Mouse (Mus musculus): ENCODE measurements around the gene Mnat1. TPM values are rescaled to one million over a fixed set of nuclear protein-coding genes. Genes with fewer than 3 reads are reported as not detected.
"Not testable (repeated sequence)": the region's sequence is repeated elsewhere in the genome, so short reads cannot be mapped to it uniquely, and the experiment has no call there.

Mnat1 gene
- total RNA-seq (2021) = 10 to 100 TPM; 16.1 to 17.2 TPM
- long read RNA-seq, experiment 1, partial matches to known transcripts = 1 of 7 reads
- long read RNA-seq, experiment 1, other reads (novel, unspliced or antisense) = 2 of 7 reads
- long read RNA-seq, experiment 2, partial matches to known transcripts = 1 of 6 reads
- long read RNA-seq, experiment 2, other reads (novel, unspliced or antisense) = 1 of 6 reads

- DNase-seq = peak; percentile 71
These were observed at the start of gene Mnat1 for GRCm38 (mm10) chr12:73123093-73124041. Mnat1 (plus strand) TSS chr12:73123717.

GRCm38 (mm10) chr12:73081828-73082227 is 41.7 kb upstream of the Mnat1 start:
- not testable (repeated sequence) for DNase-seq

- no peak for DNase-seq
These were observed 39.7 kb upstream of the Mnat1 start for GRCm38 (mm10) chr12:73083773-73084172.

GRCm38 (mm10) chr12:73085739-73086630 is 37.5 kb upstream of the Mnat1 start:
- no peak for DNase-seq

- no peak for DNase-seq
These were observed 36.4 kb upstream of the Mnat1 start for GRCm38 (mm10) chr12:73087086-73087485.

GRCm38 (mm10) chr12:73088500-73088899 is 35.0 kb upstream of the Mnat1 start:
- no peak for DNase-seq

GRCm38 (mm10) chr12:73088911-73089310 is 34.6 kb upstream of the Mnat1 start:
- DNase-seq = no peak

GRCm38 (mm10) chr12:73090672-73091335 is 32.7 kb upstream of the Mnat1 start:
- no peak for DNase-seq

- DNase-seq = no peak
These were observed 29.3 kb upstream of the Mnat1 start for GRCm38 (mm10) chr12:73094189-73094588.

- DNase-seq = no peak
These were observed 28.9 kb upstream of the Mnat1 start for GRCm38 (mm10) chr12:73094605-73095004.

GRCm38 (mm10) chr12:73096177-73096576 is 27.3 kb upstream of the Mnat1 start:
- not testable (repeated sequence) for DNase-seq

GRCm38 (mm10) chr12:73098593-73098992 is 24.9 kb upstream of the Mnat1 start:
- no peak for DNase-seq

GRCm38 (mm10) chr12:73103713-73104112 is 19.8 kb upstream of the Mnat1 start:
- no peak for DNase-seq

GRCm38 (mm10) chr12:73107821-73108220 is 15.7 kb upstream of the Mnat1 start:
- DNase-seq = no peak

GRCm38 (mm10) chr12:73110431-73111111 is 12.9 kb upstream of the Mnat1 start:
- peak; percentile 15 for DNase-seq

- DNase-seq = peak; percentile 46
These were observed 11.8 kb upstream of the Mnat1 start for GRCm38 (mm10) chr12:73111561-73112325.

GRCm38 (mm10) chr12:73112326-73113087 is 11.0 kb upstream of the Mnat1 start:
- DNase-seq = peak; percentile 39

- DNase-seq = peak; percentile 88
These were observed 10.3 kb upstream of the Mnat1 start, which contains the start of gene Six4 for GRCm38 (mm10) chr12:73113196-73113595. Six4 (minus strand) TSS chr12:73113456.

- no peak for DNase-seq
These were observed 1.7 kb downstream of the Mnat1 start for GRCm38 (mm10) chr12:73125250-73125649.

All from gastrocnemius, postnatal 25 days (tissue).